Mouse (Mus musculus) ES-CJ7 (cell line): ENCODE results near the gene Shisa4.
A peak's percentile ranks its signal among the peaks of the same experiment; 100 is the strongest.
"Not testable (repeated sequence)": the region's sequence is repeated elsewhere in the genome, so short reads cannot be mapped to it uniquely, and the experiment has no call there.

Source experiments
- DNase-seq: peaks from one replicate; pipeline ENCODE4 v3.0.0; 2011; ENCODE audit warnings: low read depth, low spot score

Gene Shisa4

DNA sequence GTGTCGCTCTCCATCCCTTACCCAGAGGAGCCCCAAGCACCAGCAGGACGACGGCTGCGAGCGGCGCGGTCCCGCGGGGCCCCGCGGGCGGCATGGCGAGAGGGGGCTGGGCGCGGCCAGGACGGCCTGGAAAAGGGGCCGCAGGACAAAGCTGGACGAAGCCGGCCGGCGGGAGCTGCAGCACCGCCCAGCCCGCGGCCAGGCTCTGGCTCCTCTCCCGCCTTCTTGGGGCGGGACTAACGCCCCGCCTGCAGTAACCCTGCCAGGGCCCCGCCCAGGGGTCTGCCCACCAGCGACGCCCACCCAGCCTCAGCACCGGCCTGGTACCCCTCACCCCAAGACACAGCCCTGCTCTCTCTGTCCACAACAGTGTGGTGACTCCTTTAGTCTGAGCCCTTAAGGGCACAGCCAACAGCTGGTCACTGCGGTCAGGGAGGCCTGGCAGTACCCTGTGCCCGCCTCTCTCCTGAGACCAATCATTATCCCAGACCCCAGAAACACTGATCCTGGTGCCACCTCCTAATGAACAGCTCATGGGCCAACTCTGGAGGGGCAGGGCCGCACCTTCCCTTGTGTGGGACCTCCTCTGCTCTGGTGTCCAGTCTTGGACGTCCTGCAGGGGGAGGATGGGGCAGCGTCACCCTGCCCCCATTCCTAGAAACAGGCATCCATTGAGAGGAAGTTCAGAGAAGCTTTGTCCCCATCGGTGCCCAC lies at the start of gene Shisa4:
TSS of gene Shisa4 (minus strand) at position 370 of the 714 bp plus-strand sequence.
- DNase-seq: no peak

DNA sequence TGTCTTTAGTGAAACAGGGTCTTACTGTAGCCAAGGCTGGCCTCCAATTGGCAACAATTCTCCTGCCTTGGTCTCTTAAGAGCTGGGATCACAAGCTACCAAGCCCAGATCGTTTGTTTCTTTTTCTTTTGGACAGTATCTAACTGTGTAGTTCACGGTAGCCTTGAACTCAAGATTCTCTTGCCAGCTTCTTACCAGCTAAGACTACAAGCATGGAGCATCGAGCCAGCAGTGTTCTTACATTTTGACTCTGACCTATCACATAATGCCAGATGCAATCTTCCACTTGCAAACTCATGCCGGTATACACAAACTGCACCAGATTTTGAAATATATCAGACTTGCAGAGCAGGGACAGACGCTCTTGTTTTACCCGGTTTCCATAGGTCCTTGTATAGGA lies 47.7 kb upstream of the Shisa4 start:
- DNase-seq: no peak

DNA sequence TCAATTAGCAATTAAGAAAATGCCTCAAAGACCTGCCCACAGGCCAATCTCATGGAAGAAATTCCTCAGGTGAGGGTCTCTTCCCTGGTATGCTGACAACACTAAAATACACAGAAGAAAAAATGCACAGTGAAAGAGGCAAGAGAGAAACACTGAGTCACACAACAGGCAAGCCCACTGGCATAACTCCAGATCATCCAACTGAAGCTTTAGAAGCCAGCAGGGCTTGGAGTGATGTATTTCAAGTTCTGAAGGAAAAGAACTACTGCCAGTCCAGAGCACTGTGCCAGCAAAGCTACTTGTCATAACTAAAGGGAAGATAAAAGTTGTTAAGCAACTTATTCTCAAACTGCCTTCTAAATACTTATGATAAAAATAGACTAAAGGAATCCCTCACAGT lies 39.0 kb upstream of the Shisa4 start:
- no peak for DNase-seq

DNA sequence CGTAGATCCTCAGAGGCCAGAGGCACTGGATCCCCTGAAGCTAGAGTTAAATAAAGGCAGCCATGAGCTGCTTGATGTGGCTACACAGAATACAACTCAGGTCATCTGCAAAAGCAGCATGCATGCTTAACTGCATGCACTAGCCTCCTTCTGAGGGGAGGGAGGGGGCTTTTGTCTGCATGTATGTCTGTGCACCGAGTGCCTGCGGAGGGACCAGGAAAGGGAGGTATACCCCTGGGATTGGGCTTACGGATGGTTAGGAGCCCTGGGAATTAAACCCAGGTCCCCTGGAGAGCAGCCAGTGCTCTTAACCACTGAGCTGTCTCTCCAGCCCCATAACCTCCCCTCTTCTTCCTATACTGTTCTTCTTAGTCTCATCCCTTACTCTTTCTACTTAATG lies 37.1 kb upstream of the Shisa4 start:
- no peak for DNase-seq

DNA sequence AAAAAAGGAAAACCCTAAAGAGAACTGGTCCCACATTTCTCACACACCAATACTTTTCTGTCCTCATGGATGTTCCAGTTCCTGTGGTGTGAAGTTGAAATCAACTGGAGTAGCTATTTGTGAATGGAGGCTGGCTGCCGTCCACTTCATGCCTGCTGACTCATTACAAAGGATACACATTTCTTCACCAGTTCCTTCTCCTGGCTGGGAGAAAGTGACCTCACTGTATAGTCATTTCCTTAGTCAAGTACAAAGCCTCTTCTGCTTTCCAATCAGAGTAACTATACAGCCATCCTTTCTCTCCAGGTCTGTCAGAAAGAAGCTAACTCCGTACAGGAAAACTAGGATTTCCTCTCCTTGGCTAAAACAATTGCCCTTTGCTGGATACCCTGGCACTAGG lies 35.9 kb upstream of the Shisa4 start:
- DNase-seq: no peak

DNA sequence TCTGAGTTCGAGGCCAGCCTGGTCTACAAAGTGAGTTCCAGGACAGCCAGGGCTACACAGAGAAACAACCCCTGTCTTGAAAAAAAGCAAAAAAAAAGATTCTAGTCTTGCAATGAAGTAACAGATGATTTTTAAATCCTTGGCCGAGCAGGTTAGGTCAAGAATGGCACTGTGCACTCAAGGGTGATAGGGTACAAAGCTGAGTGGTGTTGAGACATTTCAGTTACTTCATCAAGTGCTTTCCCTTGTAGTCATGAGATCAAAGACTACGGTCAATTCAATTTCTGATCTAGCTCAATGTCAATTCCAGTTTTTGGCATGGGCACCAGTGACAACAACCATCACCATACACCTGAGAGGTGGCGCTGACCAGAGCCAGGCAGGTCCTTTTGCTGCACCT lies 33.9 kb upstream of the Shisa4 start:
- DNase-seq: no peak

DNA sequence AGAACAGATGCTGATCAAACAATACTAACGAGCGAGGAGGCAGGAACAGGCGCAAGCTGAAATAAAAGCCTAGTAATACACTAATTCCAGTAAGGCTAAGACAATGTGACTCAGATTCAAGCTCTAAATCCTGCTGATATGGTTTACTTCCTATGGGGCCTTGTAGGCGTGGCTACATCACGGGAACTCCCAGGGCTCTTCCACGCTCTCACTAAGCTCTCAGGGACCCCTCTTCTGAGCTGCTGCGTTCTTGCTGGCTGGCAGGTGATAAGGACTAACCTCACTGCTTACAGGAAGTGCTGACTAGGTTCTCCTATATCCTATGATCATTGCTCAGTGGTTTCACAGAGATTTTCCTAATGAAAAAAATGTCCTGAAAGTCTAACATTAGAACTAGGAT lies 30.3 kb upstream of the Shisa4 start:
- no peak for DNase-seq

DNA sequence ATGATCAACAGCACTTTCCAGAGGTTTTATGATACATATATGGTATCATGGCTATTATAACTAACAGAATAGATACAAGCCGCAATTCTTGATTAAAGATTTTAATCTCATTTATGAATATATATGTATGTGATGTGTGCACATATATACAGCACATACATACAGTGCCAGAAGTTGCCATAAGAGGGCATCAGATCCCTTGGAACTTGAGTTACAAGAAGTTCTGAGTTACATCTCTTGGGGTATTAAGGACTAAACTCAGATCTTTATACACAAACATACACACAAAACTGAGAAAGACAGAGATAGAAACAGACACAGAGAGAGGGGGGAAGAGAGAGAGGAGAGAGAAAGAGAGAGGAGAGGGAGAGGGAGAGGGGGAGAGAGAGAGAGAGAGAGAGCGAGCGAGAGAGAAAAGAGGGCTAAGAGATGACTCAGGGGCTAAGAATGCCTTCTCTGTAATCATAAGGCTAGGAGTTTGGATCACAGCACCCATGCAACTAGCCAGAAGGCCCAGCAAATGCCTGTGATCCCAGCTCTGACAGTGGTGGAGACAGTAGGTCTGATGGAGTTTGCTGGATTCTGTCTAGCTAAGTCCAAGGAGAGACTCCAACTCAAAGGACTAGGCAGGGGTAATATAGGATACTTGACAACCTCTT lies 26.5 kb upstream of the Shisa4 start:
- no peak for DNase-seq

DNA sequence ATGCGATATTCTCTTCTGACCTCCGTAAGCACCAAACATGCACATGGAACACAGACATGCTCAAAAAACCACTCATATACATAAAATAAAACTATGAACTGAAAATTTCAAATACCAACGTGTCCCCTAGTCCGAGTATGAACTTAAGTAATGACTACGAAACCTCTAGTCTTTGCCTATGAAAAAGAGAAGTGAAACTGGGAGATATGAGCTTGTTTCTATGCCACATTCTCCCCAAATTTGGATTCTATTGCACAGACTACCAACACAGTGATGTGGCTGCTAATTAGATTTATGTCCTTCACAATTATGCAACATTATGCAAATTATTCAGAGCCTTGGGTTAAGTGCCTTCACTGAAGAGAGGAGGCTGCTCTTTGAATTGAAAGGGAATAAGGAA lies 24.4 kb upstream of the Shisa4 start:
- DNase-seq: no peak

DNA sequence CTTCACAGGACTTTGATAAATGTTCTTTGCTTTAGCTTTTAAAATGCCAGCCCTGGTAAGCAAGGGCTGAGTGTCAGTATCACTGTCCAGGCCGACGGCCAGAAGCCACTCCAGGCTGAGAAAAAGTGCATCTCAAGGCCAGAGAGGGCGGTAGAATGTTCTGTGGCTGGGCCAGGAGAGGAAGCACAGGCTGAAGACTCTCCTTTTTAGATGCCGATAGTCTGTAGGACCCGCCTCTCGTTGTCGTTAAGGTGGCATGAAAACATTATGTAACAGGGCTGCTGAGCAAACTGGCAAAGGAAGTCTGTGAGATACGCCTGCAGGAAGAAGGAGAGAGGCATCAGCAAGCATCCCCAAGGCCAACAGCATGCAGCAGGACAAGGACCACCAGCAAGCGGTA lies 10.1 kb upstream of the Shisa4 start:
- DNase-seq: no peak

DNA sequence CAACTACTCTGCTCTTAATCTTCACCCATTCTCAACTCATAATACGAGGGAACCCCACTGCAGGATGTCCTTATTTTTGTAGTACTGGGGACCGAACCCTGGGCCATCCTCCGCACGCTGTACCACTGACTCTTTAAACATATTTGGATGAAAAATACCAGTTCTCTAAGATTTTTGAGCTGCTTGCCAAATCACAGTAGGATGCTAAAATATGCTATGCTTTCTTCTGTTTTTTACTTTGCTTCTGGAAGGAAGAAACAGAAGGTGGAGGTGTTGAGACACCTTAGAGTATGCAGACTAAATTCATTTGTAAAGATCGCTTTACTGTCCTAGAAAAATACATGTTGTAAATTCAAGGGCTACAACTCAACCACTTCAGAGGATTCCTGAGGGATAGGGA lies 9.1 kb upstream of the Shisa4 start:
- DNase-seq: no peak

DNA sequence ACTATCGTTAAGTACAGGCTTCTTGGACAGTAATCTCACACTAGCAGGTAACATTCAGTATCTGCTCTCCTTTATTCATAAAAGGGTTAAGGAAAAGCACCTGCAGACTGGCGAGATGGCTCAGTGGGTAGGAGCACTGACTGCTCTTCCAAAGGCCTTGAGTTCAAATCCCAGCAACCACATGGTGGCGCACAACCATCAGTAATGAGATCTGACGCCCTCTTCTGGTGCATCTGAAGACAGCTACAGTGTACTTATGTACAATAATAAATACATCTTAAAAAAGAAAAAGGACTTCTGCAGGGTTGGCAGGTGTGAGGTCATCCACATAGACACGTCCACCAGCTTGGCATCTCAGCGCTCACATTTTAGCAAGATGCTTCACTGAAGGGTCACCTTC lies 6.5 kb upstream of the Shisa4 start:
- not testable (repeated sequence) for DNase-seq

DNA sequence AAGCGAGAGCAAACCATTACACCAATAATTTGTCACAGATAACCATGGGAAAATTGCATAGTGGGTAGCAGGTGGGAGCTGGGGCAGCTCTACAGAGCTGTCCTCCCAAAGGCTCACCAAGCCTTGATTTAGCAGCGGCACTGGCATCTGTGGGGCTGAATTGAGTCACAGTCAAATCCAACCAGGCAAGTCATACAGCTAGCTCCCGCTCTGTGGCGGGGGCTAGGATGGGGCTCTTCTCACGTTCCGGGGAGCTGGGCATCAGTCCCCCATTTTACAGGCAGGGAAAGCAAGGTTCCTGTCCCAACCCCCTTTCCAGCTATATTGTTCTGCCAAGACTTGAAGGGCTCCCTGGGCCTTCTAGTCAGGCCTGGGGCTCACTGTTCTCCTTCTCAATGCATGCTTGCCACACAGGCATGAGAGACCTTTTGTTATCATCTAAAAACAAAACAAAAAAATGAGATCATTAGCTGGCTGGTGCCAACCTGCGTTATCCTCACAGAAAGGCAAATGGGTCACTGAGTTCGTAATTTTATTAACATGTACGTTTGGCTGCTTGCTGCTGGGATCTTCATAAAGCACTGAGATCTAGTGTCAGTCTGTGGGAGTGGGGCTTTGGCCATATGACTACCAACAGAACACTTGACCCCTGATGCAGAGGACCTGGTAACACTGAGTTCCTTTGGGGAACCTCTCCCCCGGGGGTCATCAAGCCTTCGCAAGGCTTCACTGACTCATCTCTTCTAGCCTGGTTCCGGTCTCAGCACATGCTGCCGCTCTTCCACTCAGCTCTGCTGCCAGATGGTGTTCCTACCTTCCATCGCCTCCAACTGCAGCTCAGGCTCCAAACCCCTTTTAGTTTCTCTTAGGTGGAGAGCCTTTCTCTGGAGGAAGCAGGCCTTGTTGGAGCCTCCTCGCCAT lies 5.3 kb upstream of the Shisa4 start:
- no peak for DNase-seq

DNA sequence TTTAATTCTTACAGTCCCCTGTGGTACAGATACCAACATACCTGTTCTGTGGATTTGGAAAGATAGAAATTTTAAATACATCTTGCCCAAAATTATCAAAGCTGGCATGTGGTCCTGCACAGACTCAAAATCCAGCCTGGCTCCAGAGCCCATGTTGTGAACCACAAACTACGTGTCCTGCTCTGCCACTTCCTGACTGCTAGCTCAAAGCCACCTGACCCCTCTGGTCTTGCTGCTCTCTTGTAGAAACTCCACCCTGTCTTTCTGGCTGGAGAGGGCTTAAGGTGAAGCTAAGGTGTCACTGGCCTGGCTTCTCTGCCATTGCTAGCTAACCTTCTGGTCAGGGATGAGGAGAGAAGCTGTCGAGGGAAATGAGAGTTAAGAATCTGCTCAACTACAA lies 4.0 kb upstream of the Shisa4 start:
- no peak for DNase-seq

DNA sequence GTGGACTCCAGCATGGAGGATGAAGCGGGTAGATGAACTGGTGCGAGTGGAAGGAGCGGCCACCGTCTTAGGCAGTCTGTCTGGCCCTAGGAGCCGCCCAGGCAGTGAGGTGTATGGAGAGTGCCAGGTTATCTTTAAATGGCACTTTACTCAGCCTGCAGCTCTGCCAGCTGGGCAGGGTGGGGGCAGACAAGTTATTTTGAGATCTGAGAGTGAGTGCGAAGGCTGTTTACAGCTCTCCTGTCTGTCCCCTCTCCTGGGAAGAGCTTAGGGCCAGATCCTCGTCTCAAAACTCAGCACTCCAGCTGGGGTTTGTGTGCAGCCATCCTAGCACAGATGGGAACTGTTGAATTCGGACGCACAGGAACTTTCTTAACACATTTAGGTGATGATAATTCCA lies 3.5 kb upstream of the Shisa4 start:
- DNase-seq: no peak

DNA sequence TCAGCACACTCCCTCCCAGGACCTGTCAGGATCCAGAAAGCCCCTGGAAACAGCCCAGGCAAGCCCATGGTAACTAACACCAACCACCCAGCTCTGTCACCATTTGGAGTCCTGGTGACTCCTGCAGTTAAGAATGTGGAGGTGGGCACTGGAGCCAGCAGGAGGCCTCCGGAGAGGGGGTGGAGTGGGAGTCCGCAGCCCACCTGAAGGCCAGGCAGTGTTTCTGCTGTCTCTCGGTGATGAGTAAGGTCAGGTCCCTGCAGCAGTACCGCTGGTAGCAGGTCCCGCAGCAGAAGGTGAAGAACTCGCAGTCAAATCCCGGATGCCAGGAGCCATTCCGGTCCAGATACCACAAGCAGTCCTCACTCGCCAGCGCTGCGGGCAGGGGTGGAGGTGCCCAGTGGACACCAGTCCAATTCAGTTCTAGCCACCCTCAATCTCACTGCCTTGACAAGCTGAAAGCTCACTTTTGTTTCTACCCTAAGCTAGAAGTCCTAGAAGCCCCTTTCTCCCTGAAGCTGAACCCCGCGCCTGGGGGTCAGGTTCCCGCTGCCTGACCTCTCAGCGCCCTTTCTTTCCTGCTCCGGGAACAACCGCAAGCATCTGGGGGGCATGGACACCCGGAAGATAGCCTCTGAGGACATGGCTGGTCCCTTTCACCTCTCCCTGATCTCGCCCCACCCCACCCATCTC lies 716 bp downstream of the Shisa4 start:
- DNase-seq: no peak

DNA sequence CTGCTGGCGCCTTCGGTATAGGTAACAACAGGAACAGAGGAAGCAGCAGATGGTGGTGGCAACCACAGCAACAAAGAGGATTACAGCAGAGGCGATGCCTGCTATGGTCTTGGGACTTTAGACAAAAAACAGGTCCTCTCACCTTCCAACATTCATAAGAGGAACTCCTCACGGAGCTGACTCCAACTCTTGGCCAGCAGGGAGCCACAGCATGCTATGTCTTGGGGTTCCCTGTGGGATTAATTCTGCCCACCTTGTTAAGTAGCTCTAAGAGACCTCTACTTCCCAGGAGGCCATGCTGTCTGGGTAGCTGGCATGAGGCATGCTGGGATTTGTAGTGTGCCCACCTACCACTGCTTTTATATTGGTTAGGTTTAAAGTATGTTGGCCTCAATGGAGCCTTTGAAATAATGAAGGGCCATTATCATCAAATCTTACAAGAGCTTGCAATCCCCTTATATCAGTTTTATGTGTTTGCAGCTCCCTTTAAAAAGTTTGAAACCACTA lies 1.8 kb downstream of the Shisa4 start:
- DNase-seq: no peak

DNA sequence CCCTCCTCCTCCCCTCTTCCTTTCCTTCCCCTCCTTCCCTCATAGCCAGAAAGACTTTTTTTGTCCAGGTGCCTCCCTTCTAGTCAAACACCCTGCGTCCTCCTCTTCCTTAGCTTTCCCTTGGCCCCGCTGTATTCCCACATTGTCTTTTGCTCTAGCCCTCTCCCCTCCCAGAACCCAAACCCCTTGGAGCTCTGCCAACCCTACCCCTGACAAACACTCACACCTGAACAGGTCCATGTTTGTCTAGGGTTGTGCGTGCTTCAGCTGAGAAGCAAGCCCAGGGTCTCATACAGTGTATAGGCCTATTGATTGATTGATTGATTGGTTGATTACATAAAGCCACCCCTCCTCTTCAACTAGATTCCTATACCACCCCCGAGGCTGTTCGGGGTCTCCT lies 5.6 kb downstream of the Shisa4 start:
- DNase-seq: no peak

DNA sequence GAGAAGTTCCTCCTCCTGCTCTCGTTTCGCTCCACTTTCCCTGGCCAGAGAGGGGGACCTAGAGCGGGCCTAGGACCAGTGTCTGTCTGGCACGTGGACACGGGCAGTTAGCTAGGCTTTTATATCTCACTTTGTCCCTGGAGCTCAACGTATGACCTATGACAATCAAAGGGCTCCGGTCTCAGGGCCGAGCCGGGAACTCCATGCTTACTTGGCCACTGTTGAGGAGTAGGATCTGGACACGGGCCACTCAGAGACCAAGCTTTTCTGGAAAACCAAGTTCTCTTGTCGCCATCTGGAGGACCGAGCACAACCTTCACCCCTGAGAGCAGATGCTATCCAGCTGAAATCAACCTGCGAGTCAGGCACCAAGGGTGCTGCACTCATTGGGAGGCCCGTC lies 6.1 kb downstream of the Shisa4 start:
- peak; percentile 81 for DNase-seq

DNA sequence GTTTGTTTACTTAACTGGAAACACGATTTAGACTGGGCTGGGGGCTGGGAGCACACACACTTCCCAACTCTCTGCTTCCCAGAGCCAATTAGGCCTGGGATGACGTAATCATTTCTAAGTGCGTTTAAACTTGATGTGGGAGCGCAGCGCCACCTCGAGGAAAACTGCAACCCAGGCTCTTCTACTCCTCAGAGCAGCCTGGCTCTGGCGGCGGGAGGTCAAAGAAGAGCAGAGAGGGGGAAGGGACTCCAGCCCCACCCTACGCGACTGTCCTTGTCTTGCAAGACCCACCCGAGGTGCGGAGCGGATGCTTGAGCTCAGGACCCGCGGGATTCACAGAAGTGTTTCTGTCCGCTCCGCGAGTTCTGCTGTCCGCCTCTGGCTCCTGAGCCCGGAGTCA lies 6.8 kb downstream of the Shisa4 start:
- DNase-seq: peak; percentile 100

DNA sequence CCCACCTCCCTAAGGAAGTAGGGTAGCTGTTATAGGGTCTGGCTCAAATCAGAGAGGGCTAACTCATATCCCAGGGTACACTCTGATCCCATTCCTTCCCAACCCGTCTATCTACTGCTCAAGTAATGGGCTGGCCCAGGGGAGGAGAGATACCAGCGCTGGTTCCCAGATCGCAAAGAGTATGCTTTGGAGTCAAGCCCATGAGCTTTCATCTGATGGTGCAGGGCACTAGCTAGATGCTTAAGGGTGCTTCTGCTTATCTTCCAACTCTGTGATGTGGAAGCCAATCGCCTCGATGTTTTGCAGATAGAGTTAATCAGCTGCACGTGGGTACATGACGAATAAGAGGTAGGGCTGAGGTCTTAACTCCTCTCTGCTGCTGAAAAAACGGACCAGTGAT lies 7.4 kb downstream of the Shisa4 start:
- DNase-seq: no peak

DNA sequence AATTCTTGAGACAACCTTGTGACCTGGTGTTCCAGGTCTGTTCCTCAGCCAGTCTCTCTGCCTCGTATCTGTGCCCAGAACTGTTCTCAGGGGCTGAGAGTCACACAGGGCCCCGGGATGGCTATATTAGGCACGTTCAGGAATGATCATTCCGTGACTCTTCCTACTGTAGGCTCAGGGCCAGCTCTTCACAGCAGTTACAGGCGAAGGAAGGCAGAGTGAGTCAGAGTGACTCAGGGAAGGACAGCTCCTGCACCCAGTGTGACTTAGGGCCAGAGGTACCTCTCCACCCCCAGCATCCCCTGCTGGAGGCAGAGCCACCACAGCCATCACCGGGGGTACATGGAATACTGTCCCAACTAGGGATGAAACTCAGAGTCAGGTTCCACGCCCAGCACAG lies 8.0 kb downstream of the Shisa4 start:
- no peak for DNase-seq
